Mouse (Mus musculus): ENCODE measurements around the gene Cog7.
A peak's percentile ranks its signal among the peaks of the same experiment; 100 is the strongest.

DNA sequence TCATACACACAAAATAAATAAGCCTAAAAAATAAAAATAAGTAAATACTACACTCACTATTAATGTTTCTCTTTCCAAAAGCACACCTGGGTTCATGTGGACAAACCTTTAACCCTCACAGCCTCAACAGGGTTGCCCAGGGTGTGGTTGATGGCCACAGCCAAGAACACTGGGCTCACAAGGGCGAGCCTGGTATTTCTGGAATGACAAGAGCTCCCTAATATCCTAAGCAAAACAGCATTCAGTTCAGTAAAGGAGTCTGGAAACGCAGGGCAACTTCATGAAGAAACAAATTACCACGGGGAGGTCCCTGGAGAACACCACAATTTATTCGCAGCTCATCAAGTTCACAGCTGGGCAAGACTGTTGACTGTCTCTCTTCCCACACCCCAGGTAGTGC is 34.0 kb downstream of the Cog7 start:
- no peak for TF ChIP-seq CTCF (IDR thresholded peaks at IDR 0.05)
- peak; percentile 97 for TF ChIP-seq EP300 (IDR thresholded peaks at IDR 0.05)
